In the genomic region with DNA sequence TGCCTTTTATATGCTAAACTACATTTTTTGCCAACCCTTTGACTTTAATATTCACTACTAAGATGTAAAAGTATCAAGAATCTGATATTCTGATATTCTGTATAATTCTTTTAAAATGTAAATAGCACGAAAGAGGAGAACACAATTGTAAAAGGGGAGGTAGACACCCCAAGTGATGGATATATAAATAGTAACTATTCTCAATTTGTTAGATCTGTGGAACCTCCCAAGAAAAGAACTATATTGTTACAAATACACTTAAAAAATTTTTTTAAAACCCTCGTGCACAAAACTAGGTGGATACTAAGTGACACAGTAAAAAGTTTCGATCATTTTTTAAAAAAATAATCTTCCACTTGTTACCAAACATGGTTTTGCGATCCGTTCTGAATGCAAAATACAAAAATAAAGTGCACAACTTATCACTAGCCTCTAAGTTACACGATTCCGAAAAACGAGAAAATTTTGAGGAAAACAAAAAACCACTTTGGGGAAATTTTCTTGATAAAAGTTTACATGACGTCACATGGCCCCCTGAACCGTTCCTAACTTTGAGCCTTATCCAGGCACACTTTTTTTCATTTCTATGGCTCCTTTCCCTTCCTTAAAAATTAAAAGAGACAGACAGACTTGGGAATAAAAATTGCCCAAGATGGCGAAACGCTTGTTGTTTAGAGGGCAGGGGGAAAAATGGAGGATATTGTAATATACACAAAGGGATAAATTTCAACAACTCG, we compare ENCODE assay signal across 8 mouse cellular contexts.
DNase-seq lines count a peak whose midpoint lies in the region; ATAC-seq and TF ChIP-seq lines count a peak whose summit lies in the region.

No protein-coding gene starts in this region.

- H3K4me3 ChIP-seq in heart, embryonic 14.5 days (ENCODE audit: control insufficient read depth in 1 of 2, insufficient read depth in 1 of 2, low read depth in 1 of 2, low read length in 2 of 2) = peak overlapping the region; percentile 90 to 92
- peak overlapping the region; percentile 91 for H3K4me3 ChIP-seq in E14TG2a.4 (replicated peaks; ENCODE audit: low read length)
- H3K4me3 ChIP-seq in forebrain, embryonic 13.5 days = peak overlapping the region; percentile 92
- peak overlapping the region; percentile 99 for H3K4me3 ChIP-seq in liver, postnatal 0 days (ENCODE audit: low read depth, low read length)

- TF ChIP-seq CTCF in E14TG2a.4 (conservative IDR thresholded peaks at IDR 0.05; ENCODE audit: low read length) = no peak
- TF ChIP-seq CTCF in liver, postnatal 0 days (IDR thresholded peaks at IDR 0.05; ENCODE audit: low read depth) = no peak

- DNase-seq in heart, postnatal 4 days = no peak
- no peak for DNase-seq in liver, postnatal 0 days
- DNase-seq in thymus, postnatal 10 days (ENCODE audit: low spot score in 2 of 2) = no peak
- DNase-seq in adrenal gland, adult 8-10 months = no peak
- DNase-seq in adrenal gland, adult 18-20 months (ENCODE audit: low spot score in 2 of 2) = no peak

- H3K27me3 ChIP-seq in heart, embryonic 14.5 days (ENCODE audit: control insufficient read depth, insufficient read depth, low read length) = no peaks in the 10 kb centered on the region
- peaks cover 7% of the 10 kb centered on the region; the same call in 1 of the 2 replicates for H3K27me3 ChIP-seq in E14TG2a.4 (ENCODE audit: insufficient read depth, low read length)
- H3K27me3 ChIP-seq in forebrain, embryonic 13.5 days = no peaks in the 10 kb centered on the region
- H3K27me3 ChIP-seq in liver, postnatal 0 days (ENCODE audit: insufficient read depth, low read length) = no peaks in the 10 kb centered on the region

- no peaks in the 10 kb centered on the region for H3K9me3 ChIP-seq in heart, embryonic 14.5 days (ENCODE audit: control insufficient read depth, low read length)
- no peaks in the 10 kb centered on the region for H3K9me3 ChIP-seq in E14TG2a.4 (ENCODE audit: low read length)
- no peaks in the 10 kb centered on the region for H3K9me3 ChIP-seq in forebrain, embryonic 13.5 days (replicated peaks)
- H3K9me3 ChIP-seq in liver, postnatal 0 days (ENCODE audit: low read length) = no peaks in the 10 kb centered on the region

- H3K36me3 ChIP-seq in heart, embryonic 14.5 days (ENCODE audit: control insufficient read depth, insufficient read depth, low read length) = no peaks in the 10 kb centered on the region
- no peaks in the 10 kb centered on the region for H3K36me3 ChIP-seq in E14TG2a.4 (ENCODE audit: insufficient read depth, low read length)
- H3K36me3 ChIP-seq in forebrain, embryonic 13.5 days (ENCODE audit: poor library complexity, severe bottlenecking) = no peaks in the 10 kb centered on the region
- H3K36me3 ChIP-seq in liver, postnatal 0 days (replicated peaks; ENCODE audit: insufficient read depth, low read length) = no peaks in the 10 kb centered on the region

- H3K4me2 ChIP-seq in heart, embryonic 14.5 days (ENCODE audit: low read length) = peak overlapping the region; percentile 67
- peak overlapping the region; percentile 63 for H3K4me2 ChIP-seq in forebrain, embryonic 13.5 days
- H3K4me2 ChIP-seq in liver, postnatal 0 days (ENCODE audit: low read depth, low read length) = peak overlapping the region; percentile 75

- H3K9ac ChIP-seq in heart, embryonic 14.5 days (ENCODE audit: low read length) = peak overlapping the region; percentile 100
- peak overlapping the region; percentile 99 for H3K9ac ChIP-seq in forebrain, embryonic 13.5 days
- peak overlapping the region; percentile 99 for H3K9ac ChIP-seq in liver, postnatal 0 days (replicated peaks)

- H3K27ac ChIP-seq in heart, embryonic 14.5 days (replicated peaks in 1 of 2; ENCODE audit: control insufficient read depth in 1 of 2, insufficient read depth in 1 of 2, low read depth in 2 of 2, low read length in 2 of 2) = peak overlapping the region; percentile 99 to 100
- H3K27ac ChIP-seq in forebrain, embryonic 13.5 days = peak overlapping the region; percentile 99
- H3K27ac ChIP-seq in liver, postnatal 0 days (ENCODE audit: low read depth) = peak overlapping the region; percentile 100

- ATAC-seq in heart, embryonic 14.5 days (ENCODE audit: insufficient number of reproducible peaks, insufficient read depth, low FRiP score, low read depth) = no peak
- no peak for ATAC-seq in forebrain, embryonic 13.5 days
- ATAC-seq in liver, postnatal 0 days = no peak

- peaks cover 2 to 29% of the 10 kb centered on the region in 2 experiments; a peak in 3 of 4 replicates for H3K4me1 ChIP-seq in heart, embryonic 14.5 days (ENCODE audit: control insufficient read depth in 2 of 2, insufficient read depth in 2 of 2, low read length in 2 of 2)
- peaks cover 35% of the 10 kb centered on the region for H3K4me1 ChIP-seq in E14TG2a.4 (replicated peaks; ENCODE audit: low read depth, low read length)
- H3K4me1 ChIP-seq in forebrain, embryonic 13.5 days = peaks cover 53% of the 10 kb centered on the region
- H3K4me1 ChIP-seq in liver, postnatal 0 days (ENCODE audit: insufficient read depth) = peaks cover 13% of the 10 kb centered on the region

- TF ChIP-seq EP300 in liver, postnatal 0 days (IDR thresholded peaks at IDR 0.05; ENCODE audit: low read depth) = 0 out of 2 replicates have a peak, but pooled peaks have one; percentile 13

- WGBS in heart, embryonic 14.5 days = 3% methylated on average over 13 of the region's 13 CpGs
- WGBS in forebrain, embryonic 13.5 days = 4% methylated on average over 13 of the region's 13 CpGs
- 3% methylated on average over 13 of the region's 13 CpGs for WGBS in liver, postnatal 0 days (ENCODE audit: insufficient replicate concordance)
